Mouse (Mus musculus): ENCODE data around the gene Bgn.

- TF ChIP-seq CTCF (IDR thresholded peaks at IDR 0.05; ENCODE audit: control insufficient read depth, insufficient read depth, insufficient read length) (no peak), MYOG (IDR thresholded peaks at IDR 0.05; ENCODE audit: control insufficient read depth, extremely low read depth, insufficient read length) (no peak), CEBPB (IDR thresholded peaks at IDR 0.05; ENCODE audit: low read depth) (no peak), MAX (IDR thresholded peaks at IDR 0.05) (no peak), USF1 (IDR thresholded peaks at IDR 0.05; ENCODE audit: low read depth) (no peak), MYOD1 (IDR thresholded peaks at IDR 0.05; ENCODE audit: control insufficient read depth, insufficient read length, low read depth) (no peak), FOSL1 (IDR thresholded peaks at IDR 0.05; ENCODE audit: insufficient read depth, low read length, poor library complexity, severe bottlenecking) (no peak)
Observed at GRCm38 (mm10) chrX:73506577-73506976, 23.2 kb downstream of the Bgn start.
